Mouse (Mus musculus) kidney, adult 18-20 months (tissue): Measurements from ENCODE around the gene Ankrd27.
"Not testable (repeated sequence)": the region's sequence is repeated elsewhere in the genome, so short reads cannot be mapped to it uniquely, and the experiment has no call there.

Experiments used
- DNase-seq: peaks from one replicate; pipeline ENCODE4 v3.0.0; 2021

The Ankrd27 gene

DNA sequence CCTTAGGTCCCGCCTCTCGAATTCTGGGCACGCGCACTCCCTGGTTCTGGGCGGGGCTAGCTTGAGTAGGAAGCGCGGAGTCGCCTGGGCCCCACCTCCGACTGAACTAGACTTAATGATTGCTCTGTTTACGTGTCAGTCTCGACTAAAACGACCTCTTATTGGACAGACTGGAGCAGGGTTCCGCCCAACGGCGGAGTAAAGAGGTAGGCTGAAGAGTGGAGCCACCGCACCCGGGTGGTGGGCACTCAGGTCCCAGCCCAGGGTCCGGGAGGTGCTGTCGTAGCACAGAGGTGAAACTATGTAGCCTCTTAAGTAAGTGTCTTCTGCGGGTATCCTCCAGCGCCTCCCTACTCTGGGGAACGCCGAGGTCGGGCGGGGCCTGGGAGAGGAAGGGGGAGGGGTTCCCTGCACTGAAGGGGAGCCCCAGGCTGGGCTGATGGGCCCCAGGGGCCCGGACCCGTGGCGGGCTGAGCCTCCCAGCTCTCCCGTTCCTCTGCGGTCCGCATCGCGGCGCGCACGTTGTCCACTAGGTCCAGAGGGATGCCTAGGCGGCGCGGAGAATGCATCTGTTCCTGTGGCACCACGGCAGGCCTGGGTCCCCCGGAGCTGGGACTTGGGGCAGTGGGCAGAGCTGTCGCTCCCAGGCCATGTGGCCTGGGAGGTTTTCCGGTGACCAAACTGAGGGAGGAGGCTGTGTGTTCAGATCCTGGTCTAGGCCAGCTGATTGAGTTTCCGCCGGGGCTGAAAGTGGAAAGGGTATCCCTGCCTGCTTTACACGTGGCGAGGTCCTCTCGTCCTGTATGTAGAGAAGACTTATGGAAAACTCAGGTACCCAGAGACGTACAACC is at the start of gene Ankrd27:
Gene Ankrd27 (plus strand): TSS at position 190 of the 851 bp plus-strand sequence.
- peak; percentile 97 for DNase-seq

DNA sequence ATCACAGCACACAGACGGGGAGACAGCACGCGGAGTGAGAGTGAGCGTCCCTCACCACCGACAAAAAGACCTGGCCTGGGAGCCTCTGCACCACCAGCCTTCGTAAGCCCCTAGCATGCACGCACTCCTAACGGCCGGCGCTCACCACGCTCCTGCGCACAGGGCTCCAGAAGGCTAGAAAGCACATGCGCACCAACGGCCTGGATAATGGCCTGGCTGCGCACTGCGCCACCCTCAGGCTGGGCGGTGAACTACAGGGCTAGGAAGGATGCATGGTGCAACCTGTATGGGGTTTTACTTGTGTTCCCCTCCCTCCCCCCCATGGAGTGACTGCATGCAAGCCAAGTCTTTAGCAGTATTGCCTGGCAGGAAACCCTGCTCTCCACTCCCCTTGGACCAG is 48.5 kb upstream of the Ankrd27 start, which contains the start of gene Tdrd12:
Gene Tdrd12 (minus strand): TSS at position 184 of the 400 bp plus-strand sequence.
- DNase-seq, result no peak

DNA sequence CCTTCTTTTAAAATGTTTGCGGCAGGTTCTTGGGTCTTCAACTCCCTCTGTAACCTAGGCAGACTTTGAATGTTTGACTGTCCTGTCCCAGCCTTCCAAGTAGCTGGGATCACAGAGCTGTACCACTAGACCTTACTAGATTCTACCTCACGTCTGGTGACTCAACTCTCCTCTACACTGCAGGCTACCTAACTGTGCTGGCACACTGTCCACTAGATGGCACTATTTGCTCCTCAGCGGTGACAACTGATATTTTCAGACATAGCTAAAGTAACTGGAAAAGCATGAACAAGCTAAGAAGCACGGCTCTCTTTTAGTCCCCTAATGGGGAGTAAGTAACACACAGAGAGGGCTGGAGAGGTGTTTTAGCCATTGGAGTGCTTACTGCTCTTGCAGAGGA is 40.2 kb upstream of the Ankrd27 start:
- DNase-seq, result peak; percentile 68

DNA sequence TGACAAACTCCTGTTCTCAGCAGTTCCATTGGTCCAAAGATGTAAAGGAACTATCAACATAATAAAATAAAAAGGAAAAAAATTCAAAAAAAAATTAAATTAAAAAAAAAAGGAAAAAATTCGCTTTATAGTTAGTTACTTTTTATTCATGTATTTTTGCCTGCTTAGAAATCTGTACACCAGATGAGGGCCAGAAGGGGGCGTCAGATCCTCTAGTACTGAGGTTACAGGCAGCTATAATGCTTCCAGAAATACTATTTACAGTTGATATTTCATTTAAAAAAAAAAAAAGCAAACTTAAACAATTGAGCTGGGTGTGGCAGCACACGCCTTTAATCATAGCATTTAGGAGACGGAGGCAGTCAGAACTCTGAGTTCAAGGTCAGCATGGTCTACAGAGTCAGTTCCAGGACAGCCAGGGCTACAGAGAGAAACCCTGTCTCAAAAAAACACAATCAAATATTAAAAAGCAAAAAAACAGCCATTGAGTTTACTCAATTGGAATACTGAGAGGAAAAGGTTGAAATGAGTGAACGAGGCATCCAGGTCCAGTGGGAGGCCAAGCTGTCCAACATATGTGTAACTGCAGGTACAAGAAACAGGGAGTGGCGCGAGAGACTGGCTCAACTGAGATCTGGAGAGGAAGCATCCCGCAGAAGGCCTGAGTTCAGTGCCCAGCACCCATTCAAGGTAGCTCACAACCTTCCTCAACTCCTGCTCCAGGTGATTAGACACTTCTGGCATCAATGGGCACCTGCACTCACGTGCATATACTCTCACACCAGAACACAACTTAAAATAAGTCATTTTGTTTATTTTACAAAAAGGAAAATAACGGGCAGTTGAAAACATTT is 32.1 kb upstream of the Ankrd27 start:
- peak; percentile 49 for DNase-seq

DNA sequence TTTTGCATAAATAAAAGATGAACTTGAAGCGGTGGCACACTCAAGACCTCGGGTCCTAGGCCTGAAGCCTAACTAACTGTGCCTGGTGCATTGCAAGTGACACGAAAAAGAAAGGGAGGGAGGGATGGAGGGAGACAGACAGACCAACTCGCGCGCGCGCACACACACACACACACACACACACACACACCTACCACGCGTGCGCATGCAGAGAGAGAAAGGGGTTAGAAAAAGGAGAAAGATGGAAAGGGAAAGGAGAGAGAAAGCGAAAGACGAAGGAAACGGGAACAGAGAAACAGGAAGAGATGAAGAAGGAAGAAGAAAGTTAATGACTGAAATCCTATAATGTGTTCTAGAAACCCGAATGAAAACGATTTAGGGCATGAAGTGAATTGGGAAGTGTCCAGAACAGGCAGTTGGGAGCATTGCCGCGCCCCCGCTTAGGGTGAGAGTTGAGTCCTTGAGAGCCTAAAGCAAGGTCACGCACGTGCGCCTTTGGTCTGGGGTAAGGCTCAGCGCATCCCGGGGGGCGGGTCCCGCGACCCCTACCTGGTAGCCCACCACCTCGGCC is 31.4 kb upstream of the Ankrd27 start:
- no peak for DNase-seq

DNA sequence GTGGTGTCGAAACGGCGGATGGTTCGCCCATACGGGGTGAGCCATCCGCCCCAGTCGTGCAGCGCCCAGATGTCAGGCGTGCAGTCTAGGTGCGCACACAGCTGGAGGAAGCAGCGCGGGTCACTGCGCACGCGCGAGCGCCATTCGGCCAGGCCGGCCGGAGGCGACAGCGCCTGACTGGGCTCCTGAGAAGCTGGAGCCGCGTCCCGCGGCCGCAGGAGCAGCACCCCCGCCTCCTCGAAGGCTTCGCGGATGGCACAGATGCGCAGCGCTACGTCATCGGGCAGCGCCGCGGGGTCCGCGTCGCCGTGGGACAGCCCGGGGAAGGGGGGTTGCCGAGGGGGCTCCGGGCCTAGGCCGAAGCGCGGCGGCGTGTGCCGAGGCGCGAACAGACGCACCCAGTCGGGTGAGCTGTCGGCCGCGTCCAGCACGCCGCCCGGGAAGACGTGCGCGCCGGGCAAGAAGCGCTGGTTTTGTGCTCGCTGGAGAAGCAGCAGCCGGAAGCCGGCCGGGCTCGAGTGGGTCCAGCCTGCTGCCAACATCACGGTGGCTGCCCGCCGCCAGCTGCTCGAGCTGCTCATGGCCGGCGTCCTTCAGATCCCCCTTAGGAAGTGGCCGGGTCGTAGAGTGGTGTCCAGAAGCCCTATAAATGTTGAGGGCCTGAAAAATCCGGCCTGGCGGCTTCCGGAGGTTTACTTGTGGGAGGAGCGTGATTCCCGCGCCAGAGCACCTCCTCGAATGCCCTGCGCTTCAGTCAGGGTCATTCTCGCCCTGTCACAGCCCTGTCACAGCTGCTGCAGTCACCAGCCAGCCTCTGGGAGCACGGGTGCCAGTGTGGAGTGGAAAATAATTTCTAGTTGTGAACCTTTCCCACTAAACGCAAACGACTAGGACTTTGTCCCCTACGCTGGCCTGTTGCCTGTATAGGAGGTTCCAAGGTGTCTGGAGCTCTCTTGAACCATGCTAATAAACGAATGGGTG is 30.5 kb upstream of the Ankrd27 start:
- peak; percentile 87 for DNase-seq

DNA sequence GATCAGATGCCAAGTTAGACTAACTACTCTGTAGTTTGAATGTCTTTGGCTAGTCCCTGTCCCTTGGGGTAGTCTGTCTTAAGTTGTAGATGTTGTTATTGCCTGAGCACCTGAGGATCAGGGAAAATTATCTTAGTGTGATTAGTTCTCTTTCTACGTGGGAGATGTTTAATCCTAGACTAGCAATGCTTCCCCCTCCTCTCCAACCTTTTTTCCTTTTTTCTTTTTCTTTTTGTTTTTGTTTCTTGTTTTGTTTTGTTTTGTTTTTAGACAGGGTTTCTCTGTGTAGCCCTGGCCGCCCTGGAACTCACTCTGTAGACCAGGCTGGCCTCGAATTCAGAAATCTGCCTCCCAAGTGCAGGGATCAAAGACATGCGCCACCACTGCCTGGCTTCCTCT is 29.8 kb upstream of the Ankrd27 start, which contains the start of gene Nudt19:
Gene Nudt19 (minus strand): TSS at position 100 of the 399 bp plus-strand sequence.
- no peak for DNase-seq

DNA sequence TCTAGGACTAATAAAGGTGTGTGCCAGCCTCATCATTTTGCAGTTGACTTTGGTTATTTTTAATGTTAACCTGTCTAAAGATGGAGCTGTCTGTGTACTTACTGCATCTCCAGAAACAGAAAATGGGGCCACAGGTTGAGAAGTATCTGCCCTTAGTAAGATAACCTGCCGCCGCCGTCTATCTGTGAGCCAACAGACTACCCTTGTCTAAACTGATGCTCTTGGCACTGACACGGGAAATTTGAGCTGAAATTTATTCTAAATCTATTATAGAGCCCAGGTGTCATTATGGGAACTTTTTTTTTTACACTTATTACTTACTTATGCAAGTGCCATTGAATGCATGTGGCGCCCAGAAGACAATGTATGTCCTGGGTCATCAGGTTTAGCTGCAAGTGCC is 29.1 kb upstream of the Ankrd27 start:
- DNase-seq, result no peak

DNA sequence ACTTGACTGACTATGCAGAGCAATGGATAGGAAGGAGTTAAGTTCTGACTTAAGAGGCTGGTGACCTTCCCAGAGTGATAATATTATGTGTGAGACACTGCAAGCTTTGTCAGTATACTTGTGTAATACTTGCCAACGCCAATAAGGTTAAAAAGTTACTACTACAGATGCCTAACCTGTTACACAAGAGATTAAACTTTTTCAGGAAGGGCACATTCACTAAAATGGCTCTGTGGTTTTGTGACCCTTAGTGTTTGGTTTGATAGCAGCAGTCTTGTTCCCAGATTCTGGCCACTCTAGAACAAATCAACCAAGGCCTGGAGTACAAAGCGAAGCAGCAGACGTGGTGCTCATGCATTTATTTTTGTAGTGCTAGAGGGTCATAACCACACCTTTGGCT is 28.5 kb upstream of the Ankrd27 start:
- no peak for DNase-seq

DNA sequence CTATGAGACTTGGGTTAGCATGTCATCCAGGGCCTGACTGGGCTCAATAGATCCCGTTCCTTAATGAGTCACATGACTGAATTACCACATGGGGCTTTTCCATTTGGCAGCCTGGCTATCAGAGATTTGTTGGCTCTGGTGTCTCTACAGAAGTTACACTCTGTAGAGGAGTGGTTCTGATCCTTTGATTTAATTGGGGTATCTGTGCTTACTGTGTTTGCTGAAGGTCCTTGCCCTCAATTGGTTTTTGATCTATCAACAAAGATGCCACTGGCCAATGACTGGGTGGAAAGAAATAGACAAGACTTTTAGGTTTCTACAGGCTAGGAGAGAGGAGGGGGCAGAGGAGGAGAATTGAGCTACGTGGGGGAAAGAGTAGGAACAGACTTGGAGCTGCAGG is 27.4 kb upstream of the Ankrd27 start:
- DNase-seq, result no peak

DNA sequence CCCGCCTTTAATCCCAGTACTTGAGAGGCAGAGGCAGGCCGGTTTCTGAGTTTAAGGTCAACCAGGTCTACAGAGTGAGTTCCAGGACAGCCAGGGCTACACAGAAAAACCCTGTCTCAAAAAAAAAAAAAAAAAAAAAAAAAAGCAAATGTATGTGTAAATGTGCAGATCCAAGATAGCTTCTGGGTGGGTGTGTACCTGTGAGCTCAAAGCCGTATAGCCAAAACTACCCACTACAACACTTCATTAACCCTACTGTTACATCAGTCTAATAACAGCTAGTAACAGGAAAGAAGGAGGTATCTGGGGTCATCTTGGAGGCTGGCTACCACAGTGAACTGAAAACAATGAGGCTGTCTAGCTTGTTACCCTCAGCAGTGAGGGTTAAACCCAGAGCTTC is 26.2 kb upstream of the Ankrd27 start:
- DNase-seq, result no peak

DNA sequence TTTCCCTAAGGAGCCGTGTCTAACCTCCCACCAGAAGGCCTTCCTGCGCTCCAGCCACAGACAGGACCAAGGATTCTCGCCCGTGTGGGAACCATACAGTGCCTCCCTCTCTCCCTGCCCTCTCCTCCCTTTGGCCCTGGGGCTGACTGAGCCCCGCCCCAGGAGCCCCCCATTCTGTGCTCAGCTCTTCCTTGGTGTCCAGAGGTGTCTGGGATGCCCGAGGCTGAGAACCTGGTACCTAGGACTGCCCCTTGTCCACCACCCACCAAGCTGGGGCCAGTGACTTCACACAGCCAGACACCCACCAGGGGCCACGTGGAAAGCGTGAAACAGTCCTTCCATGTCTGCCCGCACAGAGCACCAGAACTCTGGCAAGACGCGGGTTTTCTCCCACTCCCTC is 23.0 kb upstream of the Ankrd27 start:
- DNase-seq, result no peak

DNA sequence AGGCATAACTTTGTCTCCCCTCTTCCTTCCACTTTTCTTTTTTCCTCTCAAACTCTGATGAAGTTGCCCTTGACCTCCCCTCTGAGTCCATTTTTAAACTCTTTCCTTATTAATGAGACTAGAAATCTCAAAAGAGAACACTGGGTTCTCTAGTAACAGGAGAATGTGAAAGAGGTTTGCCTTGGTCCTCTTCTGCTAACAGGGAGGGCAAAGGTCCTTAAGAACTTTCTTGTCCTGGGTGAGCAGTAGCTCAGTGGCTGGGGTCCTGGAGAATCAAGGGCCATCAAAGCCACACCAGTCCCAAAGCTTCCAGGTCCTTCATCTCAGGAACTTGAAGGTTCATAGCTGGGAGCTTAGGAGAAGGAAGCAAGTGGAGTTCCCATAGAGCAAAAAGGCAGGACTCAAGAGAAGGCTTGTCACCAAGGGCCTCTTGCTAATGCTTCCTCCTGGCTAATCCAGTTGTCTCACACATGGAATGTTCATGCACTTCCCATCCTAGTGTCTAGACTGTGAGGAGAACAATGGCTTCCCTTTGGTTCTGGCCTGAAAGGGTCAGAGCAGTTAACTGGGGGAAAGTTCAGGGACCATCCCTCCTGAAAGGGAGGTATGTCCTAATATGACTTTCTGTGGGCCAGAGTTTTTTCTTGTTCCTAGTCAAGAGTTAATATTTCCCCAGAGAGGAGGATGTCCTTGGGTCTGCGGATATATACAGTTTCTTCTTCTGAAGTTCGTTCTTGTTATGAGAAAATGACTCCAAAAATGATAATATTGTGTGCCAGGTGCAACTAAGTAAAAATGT is 21.8 kb upstream of the Ankrd27 start:
- no peak for DNase-seq

DNA sequence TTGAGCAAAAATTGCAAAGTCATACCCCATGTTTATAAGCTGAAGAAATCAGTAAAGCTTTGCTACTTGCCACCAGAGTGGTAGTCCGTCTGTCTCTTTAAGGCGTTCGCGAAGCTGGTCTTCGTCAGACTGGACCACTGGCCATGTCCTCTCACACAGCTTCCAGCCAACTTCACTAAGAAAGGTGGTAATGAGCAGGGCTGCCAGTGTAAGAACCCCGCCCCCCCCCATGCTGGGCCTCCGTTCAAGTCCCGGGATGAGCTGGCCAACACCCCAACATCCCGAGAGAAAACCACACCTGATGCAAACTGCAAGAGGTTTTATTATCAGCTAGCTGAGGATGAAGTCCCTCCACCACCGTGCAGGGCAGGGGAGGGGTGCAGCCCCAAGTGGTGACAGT is 21.2 kb upstream of the Ankrd27 start:
- not testable (repeated sequence) for DNase-seq

DNA sequence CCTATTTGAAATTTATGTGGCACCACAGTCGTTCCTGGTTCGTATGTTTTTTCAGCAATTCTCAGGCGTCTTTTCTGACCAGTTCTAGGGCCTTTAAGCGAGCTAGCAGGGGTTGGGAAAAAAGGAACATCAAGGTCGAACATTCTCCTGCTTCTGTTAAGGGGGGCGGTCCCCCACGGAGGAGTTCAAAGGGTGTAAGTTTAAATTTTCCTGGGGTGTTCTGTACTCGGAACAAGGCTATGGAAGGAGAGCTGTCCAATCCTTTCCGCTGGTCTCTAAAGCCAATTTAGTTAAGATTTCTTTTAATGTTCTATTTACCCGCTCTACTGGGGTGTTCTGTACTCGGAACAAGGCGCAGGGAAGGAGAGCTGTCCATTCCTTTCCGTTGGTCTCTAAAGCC is 20.1 kb upstream of the Ankrd27 start:
- DNase-seq, result peak; percentile 44

DNA sequence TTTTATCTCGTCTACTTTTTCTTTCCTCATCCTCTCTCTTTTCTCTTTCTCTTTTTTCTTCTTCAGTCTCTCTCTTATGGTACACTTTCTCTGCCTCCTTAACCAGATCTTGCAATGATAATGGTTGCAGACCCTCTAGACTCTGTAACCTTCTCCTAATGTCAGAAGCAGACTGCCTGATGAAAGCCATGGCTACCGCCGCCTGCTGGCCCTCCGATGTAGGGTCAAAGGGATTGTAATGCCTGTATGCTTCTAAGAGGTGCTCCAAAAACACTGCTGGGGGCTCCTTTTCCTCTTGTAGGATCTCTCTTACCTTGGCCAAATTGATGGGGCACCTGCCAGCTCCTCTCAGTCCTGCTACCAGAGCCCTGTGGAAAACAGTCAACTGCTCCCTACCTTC is 16.3 kb upstream of the Ankrd27 start:
- not testable (repeated sequence) for DNase-seq

DNA sequence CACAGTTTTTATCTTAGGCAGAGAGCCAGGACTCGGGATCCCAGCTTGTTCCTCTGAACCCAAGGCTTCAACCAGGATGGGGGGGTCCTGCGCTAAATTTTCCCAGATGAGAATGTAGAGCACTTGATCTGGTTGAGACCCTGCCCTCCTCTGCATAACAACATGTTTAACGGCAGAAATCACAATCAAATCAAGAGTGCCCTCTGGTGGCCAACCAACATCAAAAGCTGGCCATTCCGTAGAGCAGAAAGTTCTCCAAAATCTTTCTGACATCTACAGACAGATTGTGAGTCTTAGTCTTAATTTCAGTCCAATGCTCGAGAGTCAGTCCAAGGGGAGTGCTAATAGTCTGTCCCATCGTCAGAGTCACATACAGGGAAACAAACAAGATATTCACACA is 15.2 kb upstream of the Ankrd27 start:
- not testable (repeated sequence) for DNase-seq

DNA sequence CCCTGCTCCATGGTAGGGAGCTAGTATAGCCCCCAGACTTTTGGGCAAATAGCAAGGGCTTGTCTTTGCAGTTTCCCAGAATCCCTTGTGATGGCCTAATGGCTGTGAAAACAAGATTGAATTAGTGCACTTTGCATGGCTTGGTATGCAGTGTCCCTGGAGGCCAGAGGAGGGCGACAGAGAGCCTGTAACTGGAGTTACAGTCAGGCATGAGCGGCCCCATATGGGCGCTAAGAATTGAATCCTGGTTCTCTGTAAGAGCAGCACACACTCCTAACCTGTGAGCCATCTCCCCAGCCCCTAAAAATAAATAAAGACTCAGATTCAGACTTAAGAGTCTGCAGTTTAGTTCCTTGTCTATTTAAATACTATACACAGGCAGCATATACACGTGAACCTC is 6.2 kb upstream of the Ankrd27 start:
- peak; percentile 60 for DNase-seq

DNA sequence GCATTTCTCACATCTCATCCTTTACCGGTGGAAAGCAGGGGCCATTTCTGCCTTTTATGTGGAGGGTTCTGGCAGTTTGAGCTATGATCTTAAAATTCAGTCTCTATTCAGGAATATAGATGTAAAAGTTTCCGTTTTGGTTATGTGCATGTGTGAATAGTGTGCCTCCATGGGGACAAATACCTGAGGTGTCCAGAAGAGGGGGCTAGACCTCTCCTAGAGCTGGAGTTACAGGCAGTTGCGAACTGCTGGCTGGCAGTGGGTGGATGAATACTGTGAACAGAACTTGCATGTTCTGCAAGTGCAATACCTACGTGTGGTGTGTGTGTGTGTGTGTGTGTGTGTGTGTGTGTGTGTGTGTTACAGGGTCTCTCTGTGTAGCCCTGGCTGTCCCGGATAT is 3.3 kb upstream of the Ankrd27 start:
- no peak for DNase-seq

DNA sequence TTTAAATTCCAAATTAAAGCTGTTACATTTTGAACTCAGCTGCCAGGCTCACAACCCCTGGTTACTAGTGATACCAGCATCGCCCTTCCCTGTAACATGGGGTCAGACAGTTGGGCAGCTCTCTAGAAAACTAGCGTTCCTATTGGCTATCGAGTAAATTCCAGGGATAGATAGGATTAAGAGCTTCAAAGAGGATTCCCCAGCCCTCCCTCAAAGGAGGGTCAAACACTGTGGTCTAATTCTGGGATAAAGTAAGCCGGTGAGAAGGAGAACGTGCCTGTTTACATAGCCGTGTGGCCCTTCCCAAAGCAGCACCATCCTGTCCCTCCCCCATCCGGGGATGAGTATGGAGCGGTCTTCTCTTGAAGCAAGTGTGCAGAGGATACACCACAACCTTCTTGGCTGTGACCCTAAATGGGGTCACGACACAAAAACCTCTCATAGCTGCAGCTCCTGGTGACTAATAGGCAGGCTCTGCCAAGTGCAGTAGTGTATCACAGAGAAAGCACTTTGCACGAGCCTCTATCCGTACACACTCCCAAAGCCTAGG is 2.5 kb upstream of the Ankrd27 start:
- DNase-seq, result no peak
